Mouse (Mus musculus) kidney, adult 9 months (tissue): ENCODE data around the gene Mrpl40.

Experiments
- DNase-seq: peaks from one replicate; pipeline ENCODE4 v3.0.0; 2022

Mrpl40 gene

DNA sequence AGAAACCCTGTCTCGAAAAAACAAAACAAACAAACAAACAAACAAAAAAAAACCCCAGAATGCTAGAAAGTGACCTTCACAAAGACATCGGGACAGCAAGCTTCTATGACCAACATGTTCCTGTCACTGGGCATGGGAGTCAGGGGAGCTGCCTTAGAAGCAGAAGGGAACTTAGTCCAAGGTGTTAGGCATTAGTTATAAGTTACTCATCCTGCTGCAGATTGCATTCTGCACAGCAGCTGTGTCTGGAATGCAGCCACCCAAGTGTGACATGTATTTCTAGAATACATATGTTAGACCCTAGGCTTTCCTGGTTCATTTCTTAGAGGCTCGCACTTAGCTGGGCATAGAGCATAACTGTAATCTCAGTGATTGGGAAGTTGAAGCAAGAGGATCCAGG lies 48.0 kb downstream of the Mrpl40 start:
- DNase-seq: no peak

DNA sequence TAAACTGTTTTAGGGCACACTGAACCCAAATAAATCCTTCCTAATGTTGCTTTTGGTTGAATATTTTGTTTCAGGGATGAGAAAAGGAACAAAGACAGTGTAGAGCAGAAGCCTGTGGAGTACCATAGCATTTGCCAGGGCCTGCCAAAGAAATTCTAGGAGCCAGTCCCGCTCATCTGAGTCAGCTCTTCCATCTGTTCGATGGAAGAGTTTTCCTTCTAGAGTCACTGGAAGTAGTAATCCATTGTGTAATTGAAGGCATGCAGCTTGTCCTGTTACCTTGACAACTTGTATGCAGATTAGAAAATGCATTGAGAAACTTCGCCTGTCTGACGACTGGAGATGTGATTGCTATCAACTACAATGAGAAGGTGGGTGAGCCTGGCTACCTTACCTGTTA lies 53.7 kb downstream of the Mrpl40 start:
- DNase-seq: no peak

DNA sequence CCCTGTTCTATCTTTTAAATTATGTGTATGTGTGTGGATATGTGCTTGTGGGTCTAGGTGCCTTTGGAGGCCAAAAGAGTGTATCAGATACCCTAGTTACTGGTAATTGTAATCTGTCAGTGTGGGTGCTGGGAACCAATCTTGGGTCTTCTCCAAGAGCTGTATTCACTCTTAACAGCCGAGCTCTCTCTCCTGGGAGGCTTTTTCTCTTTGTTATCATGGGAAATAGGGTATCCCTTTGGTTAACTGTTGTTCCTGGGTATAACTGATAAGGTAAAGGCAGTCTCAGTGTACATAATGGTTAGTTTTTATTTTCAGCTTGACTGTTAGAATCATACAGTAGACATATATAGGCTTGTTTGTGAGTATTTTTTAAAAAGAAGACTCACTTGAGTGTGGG lies 54.3 kb downstream of the Mrpl40 start:
- no peak for DNase-seq
